Mouse (Mus musculus) left cerebral cortex, postnatal 14 days (tissue): Measurements from ENCODE around the gene Gdi2. TPM values are rescaled to one million over a fixed set of nuclear protein-coding genes. Genes with fewer than 3 reads are reported as not detected.

Experiments
- DNase-seq, 2 experiments: peaks; one replicate each; pipeline ENCODE4 v3.0.0; 2021 to 2022; ENCODE audit warnings: low spot score in 2 of 2, mixed read lengths in 1 of 2
- intact Hi-C: fragments of 180-260 bp; cut with DNase I; formaldehyde crosslinking; loops from one replicate; pipeline ENCODE4 v1.15.1; 2025
- total RNA-seq, 2 experiments: library from RNA; stranded (reverse); gene quantifications; 2 replicates each; pipeline ENCODE4 v1.2.3; 2021

The Gdi2 gene
- total RNA-seq, 2 experiments from 2014 or later, result 299 to 307 TPM

DNA sequence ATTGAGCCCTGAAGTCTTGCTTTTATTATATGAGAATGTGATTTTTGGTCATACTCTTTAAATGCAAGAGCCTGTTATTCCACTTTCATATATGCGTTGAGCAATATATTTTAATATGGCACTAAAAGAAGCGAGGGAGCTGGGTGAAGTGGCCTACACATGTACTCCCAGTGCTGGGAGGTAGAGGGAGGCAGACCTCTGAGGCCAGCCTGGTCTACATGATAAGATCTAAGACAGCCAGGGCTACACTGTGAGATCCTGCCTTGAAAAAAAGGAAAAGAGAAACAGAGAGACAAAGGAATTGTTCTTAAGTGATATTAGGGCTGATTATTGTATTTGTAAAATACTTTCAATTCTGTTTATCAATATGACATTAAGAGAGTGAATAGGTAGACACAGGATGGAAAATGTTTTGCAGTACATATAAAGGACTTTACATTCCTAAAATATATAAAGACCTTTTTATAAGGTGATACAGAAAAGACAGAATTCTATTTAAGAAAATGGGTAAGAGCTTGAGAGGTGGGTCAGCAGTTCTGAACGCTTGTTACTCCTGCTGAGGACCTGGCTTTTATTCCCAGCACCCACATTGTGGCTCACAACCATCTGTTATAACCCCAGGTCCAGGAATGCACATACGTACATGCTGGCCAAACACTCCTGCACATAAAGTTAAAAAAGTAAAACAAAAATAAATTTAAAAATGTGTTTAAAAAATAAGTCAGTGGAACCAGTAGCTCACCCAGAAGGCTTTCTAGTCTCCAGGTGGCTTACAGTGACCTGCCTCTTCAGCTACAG is 6.4 kb downstream of the Gdi2 start:
- intact Hi-C loops, result no loop called here

DNA sequence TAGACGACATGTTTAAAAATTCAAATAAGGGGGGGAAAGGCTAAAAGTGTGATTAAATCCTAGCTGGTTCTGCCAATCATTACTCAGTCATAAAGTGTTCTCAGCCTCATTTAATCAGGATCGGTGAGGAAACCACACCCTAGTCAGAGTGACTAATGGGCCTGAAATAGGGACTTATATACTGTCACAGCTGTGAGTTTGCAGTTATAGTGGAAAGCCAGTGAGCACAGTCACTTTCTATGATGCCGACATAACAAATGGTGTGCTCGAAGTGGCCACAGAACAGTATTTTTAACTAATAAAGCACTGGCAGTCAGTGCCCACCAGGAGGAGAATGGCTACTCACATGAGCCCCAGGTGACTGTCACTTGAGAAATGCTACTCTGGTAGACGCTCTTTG is 7.1 kb downstream of the Gdi2 start:
- DNase-seq, result no peak
- intact Hi-C loops, result no loop called here

More for the DNA sequence above, 6.4 kb downstream of the Gdi2 start:
- DNase-seq, result no peak

DNA sequence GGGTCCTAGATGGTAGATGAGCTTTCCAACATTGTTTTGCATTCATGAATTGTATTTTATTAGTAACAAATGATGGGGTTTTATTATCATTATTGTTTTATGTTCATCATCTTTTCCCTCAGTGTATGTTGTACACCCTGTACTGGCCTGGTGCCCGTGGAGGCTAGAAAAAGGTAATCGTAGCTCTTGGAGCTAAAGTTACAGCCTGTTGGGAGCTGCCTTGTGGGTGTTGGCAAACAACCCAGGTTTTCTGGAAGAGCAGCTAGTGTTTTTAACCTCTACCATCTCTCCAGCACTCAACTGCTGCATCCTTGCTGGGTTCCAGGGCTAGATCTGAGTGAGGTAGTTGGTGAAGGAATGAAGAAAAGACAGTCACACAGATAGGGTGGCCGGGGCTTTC is 9.5 kb downstream of the Gdi2 start:
- intact Hi-C loops, result no loop called here
- DNase-seq, result no peak

DNA sequence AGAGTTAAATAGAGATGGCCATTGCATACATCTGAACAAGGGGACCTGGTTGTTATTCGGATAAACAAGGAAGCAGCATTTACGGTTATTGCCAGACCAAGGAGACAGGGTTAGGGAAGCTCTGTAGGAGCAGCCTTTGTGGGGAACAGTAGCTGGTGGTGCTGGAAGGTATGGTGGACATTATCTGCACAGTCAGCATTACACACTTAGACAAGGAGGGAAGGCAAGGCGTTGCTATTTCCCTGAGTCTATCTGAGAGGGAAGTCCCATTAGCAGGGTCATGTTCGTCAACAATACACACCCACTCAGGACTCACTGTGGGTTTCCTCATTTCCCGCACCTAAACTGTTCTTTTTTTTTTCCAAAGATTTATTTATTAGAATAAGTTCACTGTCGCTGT is 10.0 kb downstream of the Gdi2 start:
- DNase-seq, result no peak
- intact Hi-C loops, result no loop called here

DNA sequence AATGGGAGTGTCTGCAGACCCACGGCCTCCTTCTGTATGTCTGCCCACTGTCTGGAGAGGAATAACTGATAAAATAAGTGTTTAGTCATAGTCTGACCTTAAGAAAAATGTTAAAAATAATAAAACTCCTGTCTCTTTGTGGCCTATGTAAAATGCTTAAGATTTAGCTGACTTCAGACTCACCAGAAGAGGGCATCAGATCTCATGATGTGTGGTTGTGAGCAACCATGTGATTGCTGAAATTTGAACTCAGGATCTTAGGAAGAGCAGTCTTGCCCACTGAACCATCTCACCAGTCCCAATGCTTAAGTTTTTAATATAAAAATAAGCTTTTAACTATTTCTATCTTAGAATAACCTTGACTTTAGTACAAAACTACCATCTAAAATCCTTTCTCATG is 25.3 kb downstream of the Gdi2 start:
- no peak for DNase-seq
- intact Hi-C loops, result no loop called here

DNA sequence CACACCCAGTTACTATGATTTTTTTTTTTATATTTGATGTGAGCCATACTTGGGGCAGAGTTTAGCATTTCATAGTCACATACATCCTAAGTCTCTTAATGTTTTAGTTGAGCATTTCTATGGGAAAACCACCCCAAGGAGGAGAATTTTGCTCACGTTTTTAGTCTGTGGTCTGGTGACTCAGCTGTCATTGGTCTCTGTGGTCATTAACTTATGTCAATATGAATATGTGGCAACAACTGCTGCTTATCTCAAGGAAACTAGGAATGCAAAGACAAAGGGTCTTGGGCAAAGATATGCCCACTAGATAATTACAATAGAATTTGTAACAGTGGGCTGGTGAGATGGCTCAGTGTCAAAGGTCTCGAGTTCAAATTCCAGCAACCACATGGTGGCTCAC is 26.1 kb downstream of the Gdi2 start:
- no peak for DNase-seq
- intact Hi-C loops, result no loop called here

DNA sequence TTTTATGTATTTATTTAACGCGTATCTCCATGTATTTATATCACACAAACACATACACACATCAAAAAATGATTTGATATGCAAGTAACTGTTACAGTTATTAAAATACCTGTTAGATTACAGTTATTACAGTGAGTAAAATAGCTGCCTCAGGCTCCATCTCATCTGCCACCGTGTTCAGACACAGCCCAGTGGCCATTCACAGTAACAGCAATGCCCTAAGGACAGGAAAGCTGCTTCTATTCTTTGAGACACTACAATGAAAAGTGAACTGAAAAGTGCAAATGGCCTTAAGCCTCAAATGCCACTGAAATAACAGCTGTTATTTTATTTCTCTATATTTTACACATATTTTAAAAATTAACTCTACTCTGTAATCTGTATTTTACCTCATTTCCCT is 52.9 kb downstream of the Gdi2 start:
- no peak for DNase-seq
- intact Hi-C loops, result no loop called here

DNA sequence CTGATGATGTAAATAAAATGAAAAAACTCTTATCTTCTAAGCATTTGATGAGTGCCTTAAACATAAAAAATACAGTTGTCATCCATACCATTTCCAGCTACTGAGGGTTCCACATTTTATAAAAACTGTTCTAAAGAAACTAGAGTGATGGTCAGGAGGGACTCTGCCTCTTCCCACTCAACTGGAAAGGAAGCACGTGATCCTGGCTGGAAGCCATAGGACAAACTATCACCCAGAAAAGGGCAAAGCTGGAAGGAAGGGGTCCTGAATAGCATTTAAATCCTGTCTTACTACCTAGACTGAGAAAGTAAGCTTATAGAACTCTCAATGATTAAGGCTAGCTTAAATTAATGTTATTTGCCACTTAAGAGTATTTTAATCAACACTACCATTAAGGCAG is 56.4 kb downstream of the Gdi2 start:
- intact Hi-C loops, result no loop called here
- no peak for DNase-seq

DNA sequence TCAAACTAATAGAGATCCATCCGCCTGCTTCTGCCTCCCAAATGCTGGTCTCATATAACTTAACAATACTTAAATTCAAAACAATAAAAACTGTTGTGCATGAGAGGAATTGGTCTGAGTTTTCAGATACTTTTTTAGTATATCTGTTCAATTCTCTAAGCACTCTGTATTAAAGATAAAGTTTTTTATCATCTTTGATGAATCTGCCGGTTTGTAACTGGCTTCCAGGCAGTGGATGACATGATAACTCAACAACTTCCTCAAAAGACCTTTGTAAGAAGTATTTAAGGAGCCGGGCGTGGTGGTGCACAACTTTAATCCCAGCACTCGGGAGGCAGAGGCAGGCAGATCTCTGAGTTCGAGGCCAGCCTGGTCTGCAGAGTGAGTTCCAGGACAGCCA is 58.4 kb downstream of the Gdi2 start:
- intact Hi-C loops, result no loop called here
- DNase-seq, result no peak

DNA sequence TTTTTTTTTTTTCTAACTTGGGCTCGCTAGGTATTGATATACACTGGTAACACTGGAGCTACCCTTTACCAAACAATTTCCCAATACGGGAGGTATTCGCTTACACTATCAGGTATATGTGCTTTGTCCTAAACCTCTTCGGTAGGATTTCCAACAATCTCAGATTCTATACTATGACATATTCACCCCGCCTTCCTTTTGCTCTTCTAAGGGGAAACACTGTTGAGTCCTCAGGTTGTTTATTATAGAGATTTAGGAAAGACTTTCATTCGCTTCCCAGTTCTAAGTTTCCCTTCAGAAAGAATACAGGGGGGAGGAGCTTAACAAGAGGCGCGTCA is 71.9 kb downstream of the Gdi2 start:
- no peak for DNase-seq
- intact Hi-C loops, result no loop called here

DNA sequence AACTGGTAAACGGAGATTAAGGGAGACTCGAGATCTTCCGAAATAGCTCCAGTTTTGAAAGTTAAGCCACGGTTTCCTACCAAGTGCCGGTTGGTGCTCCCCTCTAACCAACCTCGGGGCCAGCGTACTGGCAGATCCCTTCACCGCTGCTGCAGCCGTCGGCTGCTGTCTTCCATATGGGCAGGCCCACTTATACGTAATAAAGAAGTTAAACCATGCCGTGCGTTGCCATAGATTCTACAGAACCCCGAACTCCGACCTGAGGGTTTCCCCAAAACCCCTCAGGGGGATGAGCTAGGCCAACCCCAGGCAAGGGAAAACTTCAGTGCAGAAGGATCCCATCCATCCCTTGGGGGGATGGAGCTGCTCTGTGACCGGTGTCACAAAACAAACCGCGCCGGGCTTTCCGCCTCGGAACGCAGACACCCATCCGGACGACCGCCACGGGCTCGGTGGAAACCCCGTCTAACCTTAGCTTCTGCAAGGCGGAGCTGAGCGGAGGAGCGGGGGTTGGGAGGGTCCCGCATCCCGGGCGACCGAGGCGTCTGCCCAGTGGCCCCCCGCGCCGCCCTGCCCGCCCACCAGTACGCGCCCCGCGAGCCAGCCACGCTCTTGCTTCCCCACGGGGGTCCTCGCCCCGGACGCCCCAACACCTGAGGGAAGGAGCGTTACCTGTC is 72.4 kb downstream of the Gdi2 start:
- intact Hi-C loops, result no loop called here
- peak in 1 of 2 experiments; percentile 13 for DNase-seq

DNA sequence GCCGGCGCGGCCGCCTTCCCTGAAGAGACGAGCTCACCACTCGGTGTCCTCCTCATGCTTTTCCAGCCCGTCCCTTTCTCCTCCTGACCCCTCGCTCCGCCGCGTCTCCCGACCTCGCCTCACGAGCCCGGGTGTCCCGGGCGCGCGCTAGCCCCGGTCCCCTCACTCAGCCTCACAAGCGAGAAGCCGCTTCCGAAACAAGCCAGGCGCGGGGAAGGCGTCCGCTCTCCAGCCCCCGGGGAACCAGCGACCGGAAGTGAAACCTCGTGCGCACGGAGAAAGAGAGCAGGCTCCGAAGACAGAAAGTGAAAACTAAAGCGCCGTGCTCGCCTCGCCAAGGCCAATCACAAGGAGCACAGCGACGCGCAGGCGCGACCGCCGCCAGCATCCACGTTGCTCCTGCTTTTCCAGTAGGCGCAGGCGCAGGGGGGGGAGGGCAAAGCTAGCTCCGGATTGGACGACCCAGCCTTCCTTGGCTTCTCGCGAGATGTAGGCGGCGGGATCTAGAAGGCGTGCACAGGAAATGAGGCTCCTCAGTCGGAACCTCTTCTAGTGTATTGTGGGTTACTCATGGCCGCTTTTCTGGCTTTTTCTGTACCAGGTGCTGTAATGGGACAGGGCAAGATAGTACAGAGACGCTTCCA is 73.1 kb downstream of the Gdi2 start, which contains the start of gene Fam208b:
TSS of gene Fam208b (minus strand) at position 314 of the 644 bp plus-strand sequence.
- DNase-seq, result peak; percentile 99
- intact Hi-C loops, result no loop called here

Other genes with a start within 250 kb of the Gdi2 start
- 10 to 100 TPM; 24.3 TPM for gene Fam208b, start 73.0 kb downstream of the Gdi2 start, total RNA-seq
- gene Asb13, start 96.0 kb downstream of the Gdi2 start, total RNA-seq, result 10 to 100 TPM; 39.0 to 44.7 TPM